Mouse (Mus musculus): ENCODE results near the gene Mnd1.

DNA sequence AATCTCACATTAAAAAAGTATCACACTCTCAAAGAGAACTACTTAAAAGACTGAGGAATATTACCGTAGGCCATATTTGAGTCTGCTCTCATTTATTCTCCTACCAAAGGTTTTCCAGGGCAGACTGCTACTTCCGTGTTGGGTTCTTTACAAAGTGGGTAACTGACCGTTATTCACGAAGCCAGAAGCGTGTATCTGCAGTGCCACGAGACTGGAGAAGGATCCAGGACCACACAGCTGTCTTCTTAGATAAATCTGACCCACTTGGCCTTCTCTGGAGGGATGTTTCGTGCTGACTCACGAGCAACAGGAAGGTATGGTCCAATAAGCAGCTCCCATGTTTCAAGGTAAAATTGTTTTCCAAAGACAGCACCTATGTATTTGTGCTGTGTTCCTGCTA, 113.8 kb downstream of the Mnd1 start:
- TF ChIP-seq CTCF (IDR thresholded peaks at IDR 0.05) (no peak), EP300 (IDR thresholded peaks at IDR 0.05) (no peak)
